Mouse (Mus musculus): Measurements from ENCODE around the gene Dact2. TPM values are rescaled to one million over a fixed set of nuclear protein-coding genes. Genes with fewer than 3 reads are reported as not detected.

Gene Dact2
- polyA plus RNA-seq, 1 experiment from 2014 or later: 2.4 TPM

- H3K9me3 ChIP-seq (ENCODE audit: control insufficient read depth, low read length): no peaks in the 10 kb centered on the region
- no peak overlapping the region for H3K9ac ChIP-seq (ENCODE audit: low read length)
- ATAC-seq (ENCODE audit: insufficient number of reproducible peaks, insufficient read depth, low FRiP score, low read depth): no peak
- peaks cover 10% of the 10 kb centered on the region for H3K27me3 ChIP-seq (ENCODE audit: control insufficient read depth, insufficient read depth, low read length)
- H3K4me2 ChIP-seq (ENCODE audit: low read length): no peak overlapping the region
- no peaks in the 10 kb centered on the region for H3K36me3 ChIP-seq (ENCODE audit: control insufficient read depth, insufficient read depth, low read length)
- H3K4me3 ChIP-seq (ENCODE audit: control insufficient read depth in 1 of 2, insufficient read depth in 1 of 2, low read depth in 1 of 2, low read length in 2 of 2): no peak overlapping the region
- WGBS: 77% methylated on average over 3 of the region's 3 CpGs
- H3K4me1 ChIP-seq (ENCODE audit: control insufficient read depth in 2 of 2, insufficient read depth in 2 of 2, low read length in 2 of 2): peaks cover 5% of the 10 kb centered on the region in 2 experiments; a peak in 3 of 4 replicates
- no peak overlapping the region for H3K27ac ChIP-seq (replicated peaks in 1 of 2; ENCODE audit: control insufficient read depth in 1 of 2, insufficient read depth in 1 of 2, low read depth in 2 of 2, low read length in 2 of 2)
Measured at GRCm38 (mm10) chr17:14182860-14183259, 21.2 kb downstream of the Dact2 start.

- no peak overlapping the region for H3K9ac ChIP-seq (ENCODE audit: low read length)
- H3K9me3 ChIP-seq (ENCODE audit: control insufficient read depth, low read length): no peaks in the 10 kb centered on the region
- H3K4me1 ChIP-seq (ENCODE audit: control insufficient read depth in 2 of 2, insufficient read depth in 2 of 2, low read length in 2 of 2): peaks cover 7 to 11% of the 10 kb centered on the region in 2 experiments
- no peak overlapping the region for H3K4me2 ChIP-seq (ENCODE audit: low read length)
- WGBS: 34% methylated on average over 4 of the region's 4 CpGs
- H3K27me3 ChIP-seq (ENCODE audit: control insufficient read depth, insufficient read depth, low read length): peaks cover 9% of the 10 kb centered on the region
- no peak overlapping the region for H3K4me3 ChIP-seq (ENCODE audit: control insufficient read depth in 1 of 2, insufficient read depth in 1 of 2, low read depth in 1 of 2, low read length in 2 of 2)
- H3K36me3 ChIP-seq (ENCODE audit: control insufficient read depth, insufficient read depth, low read length): no peaks in the 10 kb centered on the region
- no peak for ATAC-seq (ENCODE audit: insufficient number of reproducible peaks, insufficient read depth, low FRiP score, low read depth)
- no peak overlapping the region for H3K27ac ChIP-seq (replicated peaks in 1 of 2; ENCODE audit: control insufficient read depth in 1 of 2, insufficient read depth in 1 of 2, low read depth in 2 of 2, low read length in 2 of 2)
Measured at GRCm38 (mm10) chr17:14178911-14179310, 25.2 kb downstream of the Dact2 start.

- Histone ChIP-seq H3K9ac (ENCODE audit: low read length) (no peak overlapping the region), H3K27me3 (ENCODE audit: control insufficient read depth, insufficient read depth, low read length) (peaks cover 9% of the 10 kb centered on the region), H3K4me3 (ENCODE audit: control insufficient read depth in 1 of 2, insufficient read depth in 1 of 2, low read depth in 1 of 2, low read length in 2 of 2) (no peak overlapping the region), H3K4me1 (ENCODE audit: control insufficient read depth in 2 of 2, insufficient read depth in 2 of 2, low read length in 2 of 2) (peaks cover 11 to 15% of the 10 kb centered on the region in 2 experiments), H3K4me2 (ENCODE audit: low read length) (no peak overlapping the region), H3K36me3 (ENCODE audit: control insufficient read depth, insufficient read depth, low read length) (no peaks in the 10 kb centered on the region), H3K9me3 (ENCODE audit: control insufficient read depth, low read length) (no peaks in the 10 kb centered on the region), H3K27ac (replicated peaks in 1 of 2; ENCODE audit: control insufficient read depth in 1 of 2, insufficient read depth in 1 of 2, low read depth in 2 of 2, low read length in 2 of 2) (no peak overlapping the region)
- no peak for ATAC-seq (ENCODE audit: insufficient number of reproducible peaks, insufficient read depth, low FRiP score, low read depth)
- WGBS: 61% methylated on average over 4 of the region's 4 CpGs
Measured at GRCm38 (mm10) chr17:14178475-14178874, 25.6 kb downstream of the Dact2 start.

GRCm38 (mm10) chr17:14178049-14178448, 26.1 kb downstream of the Dact2 start:
- no peak overlapping the region for H3K4me2 ChIP-seq (ENCODE audit: low read length)
- H3K9ac ChIP-seq (ENCODE audit: low read length): no peak overlapping the region
- no peak for ATAC-seq (ENCODE audit: insufficient number of reproducible peaks, insufficient read depth, low FRiP score, low read depth)
- H3K27ac ChIP-seq (replicated peaks in 1 of 2; ENCODE audit: control insufficient read depth in 1 of 2, insufficient read depth in 1 of 2, low read depth in 2 of 2, low read length in 2 of 2): no peak overlapping the region
- no peak overlapping the region for H3K4me3 ChIP-seq (ENCODE audit: control insufficient read depth in 1 of 2, insufficient read depth in 1 of 2, low read depth in 1 of 2, low read length in 2 of 2)
- peaks cover 9% of the 10 kb centered on the region for H3K27me3 ChIP-seq (ENCODE audit: control insufficient read depth, insufficient read depth, low read length)
- H3K4me1 ChIP-seq (ENCODE audit: control insufficient read depth in 2 of 2, insufficient read depth in 2 of 2, low read length in 2 of 2): peaks cover 14 to 20% of the 10 kb centered on the region in 2 experiments
- H3K9me3 ChIP-seq (ENCODE audit: control insufficient read depth, low read length): no peaks in the 10 kb centered on the region
- 52% methylated on average over 5 of the region's 5 CpGs for WGBS
- no peaks in the 10 kb centered on the region for H3K36me3 ChIP-seq (ENCODE audit: control insufficient read depth, insufficient read depth, low read length)

GRCm38 (mm10) chr17:14177018-14177417, 27.1 kb downstream of the Dact2 start:
- Histone ChIP-seq H3K4me2 (ENCODE audit: low read length) (no peak overlapping the region), H3K9ac (ENCODE audit: low read length) (no peak overlapping the region), H3K27me3 (ENCODE audit: control insufficient read depth, insufficient read depth, low read length) (peaks cover 9% of the 10 kb centered on the region), H3K27ac (replicated peaks in 1 of 2; ENCODE audit: control insufficient read depth in 1 of 2, insufficient read depth in 1 of 2, low read depth in 2 of 2, low read length in 2 of 2) (no peak overlapping the region), H3K36me3 (ENCODE audit: control insufficient read depth, insufficient read depth, low read length) (no peaks in the 10 kb centered on the region), H3K4me3 (ENCODE audit: control insufficient read depth in 1 of 2, insufficient read depth in 1 of 2, low read depth in 1 of 2, low read length in 2 of 2) (no peak overlapping the region), H3K4me1 (ENCODE audit: control insufficient read depth in 2 of 2, insufficient read depth in 2 of 2, low read length in 2 of 2) (peaks cover 22 to 30% of the 10 kb centered on the region in 2 experiments), H3K9me3 (ENCODE audit: control insufficient read depth, low read length) (no peaks in the 10 kb centered on the region)
- ATAC-seq (ENCODE audit: insufficient number of reproducible peaks, insufficient read depth, low FRiP score, low read depth): no peak
- 82% methylated on average over 5 of the region's 5 CpGs for WGBS

- no peak overlapping the region for H3K9ac ChIP-seq (ENCODE audit: low read length)
- no peaks in the 10 kb centered on the region for H3K36me3 ChIP-seq (ENCODE audit: control insufficient read depth, insufficient read depth, low read length)
- no peaks in the 10 kb centered on the region for H3K9me3 ChIP-seq (ENCODE audit: control insufficient read depth, low read length)
- no peak for ATAC-seq (ENCODE audit: insufficient number of reproducible peaks, insufficient read depth, low FRiP score, low read depth)
- no peak overlapping the region for H3K27ac ChIP-seq (replicated peaks in 1 of 2; ENCODE audit: control insufficient read depth in 1 of 2, insufficient read depth in 1 of 2, low read depth in 2 of 2, low read length in 2 of 2)
- H3K4me2 ChIP-seq (ENCODE audit: low read length): no peak overlapping the region
- WGBS: 81% methylated on average over 5 of the region's 5 CpGs
- peaks cover 20% of the 10 kb centered on the region for H3K27me3 ChIP-seq (ENCODE audit: control insufficient read depth, insufficient read depth, low read length)
- H3K4me3 ChIP-seq (ENCODE audit: control insufficient read depth in 1 of 2, insufficient read depth in 1 of 2, low read depth in 1 of 2, low read length in 2 of 2): no peak overlapping the region
- H3K4me1 ChIP-seq (ENCODE audit: control insufficient read depth in 2 of 2, insufficient read depth in 2 of 2, low read length in 2 of 2): peaks cover 24 to 34% of the 10 kb centered on the region in 2 experiments
Measured at GRCm38 (mm10) chr17:14175704-14176103, 28.4 kb downstream of the Dact2 start.

- H3K27me3 ChIP-seq (ENCODE audit: control insufficient read depth, insufficient read depth, low read length): peaks cover 27% of the 10 kb centered on the region
- H3K4me2 ChIP-seq (ENCODE audit: low read length): no peak overlapping the region
- H3K4me1 ChIP-seq (ENCODE audit: control insufficient read depth in 2 of 2, insufficient read depth in 2 of 2, low read length in 2 of 2): peaks cover 24 to 34% of the 10 kb centered on the region in 2 experiments
- ATAC-seq (ENCODE audit: insufficient number of reproducible peaks, insufficient read depth, low FRiP score, low read depth): no peak
- 64% methylated on average over 4 of the region's 4 CpGs for WGBS
- no peak overlapping the region for H3K27ac ChIP-seq (replicated peaks in 1 of 2; ENCODE audit: control insufficient read depth in 1 of 2, insufficient read depth in 1 of 2, low read depth in 2 of 2, low read length in 2 of 2)
- no peak overlapping the region for H3K9ac ChIP-seq (ENCODE audit: low read length)
- H3K36me3 ChIP-seq (ENCODE audit: control insufficient read depth, insufficient read depth, low read length): no peaks in the 10 kb centered on the region
- no peak overlapping the region for H3K4me3 ChIP-seq (ENCODE audit: control insufficient read depth in 1 of 2, insufficient read depth in 1 of 2, low read depth in 1 of 2, low read length in 2 of 2)
- H3K9me3 ChIP-seq (ENCODE audit: control insufficient read depth, low read length): no peaks in the 10 kb centered on the region
Measured at GRCm38 (mm10) chr17:14175019-14175418, 29.1 kb downstream of the Dact2 start.

GRCm38 (mm10) chr17:14174401-14174800, 29.7 kb downstream of the Dact2 start:
- Histone ChIP-seq H3K36me3 (ENCODE audit: control insufficient read depth, insufficient read depth, low read length) (no peaks in the 10 kb centered on the region), H3K9ac (ENCODE audit: low read length) (no peak overlapping the region), H3K27me3 (ENCODE audit: control insufficient read depth, insufficient read depth, low read length) (peaks cover 25% of the 10 kb centered on the region), H3K4me2 (ENCODE audit: low read length) (no peak overlapping the region), H3K4me1 (ENCODE audit: control insufficient read depth in 2 of 2, insufficient read depth in 2 of 2, low read length in 2 of 2) (peaks cover 24 to 34% of the 10 kb centered on the region in 2 experiments), H3K9me3 (ENCODE audit: control insufficient read depth, low read length) (no peaks in the 10 kb centered on the region), H3K4me3 (ENCODE audit: control insufficient read depth in 1 of 2, insufficient read depth in 1 of 2, low read depth in 1 of 2, low read length in 2 of 2) (no peak overlapping the region), H3K27ac (replicated peaks in 1 of 2; ENCODE audit: control insufficient read depth in 1 of 2, insufficient read depth in 1 of 2, low read depth in 2 of 2, low read length in 2 of 2) (no peak overlapping the region)
- WGBS: 76% methylated on average over 3 of the region's 3 CpGs
- no peak for ATAC-seq (ENCODE audit: insufficient number of reproducible peaks, insufficient read depth, low FRiP score, low read depth)
